Mouse (Mus musculus): Measurements from ENCODE around the gene Tecrl.

The Tecrl gene

GRCm38 (mm10) chr5:83354846-83355561 lies at the start of gene Tecrl:
Tecrl (minus strand) TSS chr5:83355195.
- no peak for DNase-seq (ENCODE audit: extremely low read depth, low read depth, low spot score)

- DNase-seq (ENCODE audit: extremely low read depth, low read depth, low spot score) = no peak
These were observed 30.0 kb upstream of the Tecrl start for GRCm38 (mm10) chr5:83385021-83385420.

- DNase-seq (ENCODE audit: extremely low read depth, low read depth, low spot score) = no peak
These were observed 3.4 kb downstream of the Tecrl start for GRCm38 (mm10) chr5:83351615-83352014.

GRCm38 (mm10) chr5:83339144-83339543 lies 15.9 kb downstream of the Tecrl start:
- DNase-seq (ENCODE audit: extremely low read depth, low read depth, low spot score) = no peak

- no peak for DNase-seq (ENCODE audit: extremely low read depth, low read depth, low spot score)
These were observed 87.7 kb downstream of the Tecrl start for GRCm38 (mm10) chr5:83267148-83267776.

GRCm38 (mm10) chr5:83260059-83260458 lies 94.9 kb downstream of the Tecrl start:
- DNase-seq (ENCODE audit: extremely low read depth, low read depth, low spot score) = no peak

GRCm38 (mm10) chr5:83254141-83254540 lies 100.9 kb downstream of the Tecrl start:
- DNase-seq (ENCODE audit: extremely low read depth, low read depth, low spot score) = no peak

GRCm38 (mm10) chr5:83238848-83239452 lies 116.0 kb downstream of the Tecrl start:
- DNase-seq (ENCODE audit: extremely low read depth, low read depth, low spot score) = no peak
